Mouse (Mus musculus): ENCODE data around the gene Khdc4.

Khdc4 gene

GRCm38 (mm10) chr3:88717831-88718230 is 32.2 kb downstream of the Khdc4 start:
- in situ Hi-C loops (cut with MseI, MboI), result no loop called here

DNA sequence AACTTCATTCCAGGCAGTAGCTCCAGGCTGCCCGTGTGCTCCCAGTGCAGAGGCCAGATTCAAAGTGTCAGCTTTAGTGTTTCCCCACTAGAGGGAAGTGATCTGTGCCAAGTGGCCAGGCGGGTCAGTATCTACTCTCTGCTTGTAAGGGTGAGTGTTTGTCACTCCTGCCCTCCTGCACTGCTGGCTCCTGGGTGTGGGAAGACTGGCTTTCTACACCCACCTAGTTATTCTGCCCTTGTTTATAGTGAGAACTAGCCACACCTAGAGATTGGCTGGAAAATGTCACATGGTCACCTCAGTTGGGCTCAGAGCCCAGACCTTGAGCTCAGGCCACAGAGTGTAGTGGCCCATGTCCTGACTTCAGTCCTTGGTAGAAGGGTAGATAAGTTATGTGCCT is 33.5 kb downstream of the Khdc4 start:
- in situ Hi-C loops (cut with MseI, MboI), result no loop called here

GRCm38 (mm10) chr3:88736556-88736955 is 51.0 kb downstream of the Khdc4 start:
- in situ Hi-C loops (cut with MseI, MboI), result no loop called here

GRCm38 (mm10) chr3:88738641-88739040 is 53.0 kb downstream of the Khdc4 start:
- in situ Hi-C loops (cut with MseI, MboI), result no loop called here

GRCm38 (mm10) chr3:88740147-88740546 is 54.5 kb downstream of the Khdc4 start:
- in situ Hi-C loops (cut with MseI, MboI), result no loop called here

DNA sequence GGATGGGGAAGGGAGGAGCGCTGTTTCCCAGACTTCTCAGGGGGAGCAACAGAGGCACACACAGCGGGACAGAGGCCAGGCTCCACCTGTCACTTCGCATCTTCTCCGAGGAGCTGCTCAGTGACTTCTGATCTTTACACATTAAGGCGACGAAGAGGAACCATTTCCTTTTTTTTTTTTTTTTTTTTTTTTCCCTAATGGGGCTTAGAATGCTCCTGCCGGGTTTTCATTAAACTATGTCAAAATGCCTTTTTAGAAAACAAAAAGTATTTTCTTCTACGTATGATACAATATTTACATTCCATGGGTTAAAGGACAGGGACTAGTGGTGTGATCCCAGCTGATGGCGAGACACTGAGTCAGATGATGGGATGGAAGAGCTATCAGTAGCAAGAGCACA is 59.9 kb downstream of the Khdc4 start:
- in situ Hi-C loops (cut with MseI, MboI), result no loop called here

GRCm38 (mm10) chr3:88746139-88746870 is 60.7 kb downstream of the Khdc4 start:
- in situ Hi-C loops (cut with MseI, MboI), result no loop called here

DNA sequence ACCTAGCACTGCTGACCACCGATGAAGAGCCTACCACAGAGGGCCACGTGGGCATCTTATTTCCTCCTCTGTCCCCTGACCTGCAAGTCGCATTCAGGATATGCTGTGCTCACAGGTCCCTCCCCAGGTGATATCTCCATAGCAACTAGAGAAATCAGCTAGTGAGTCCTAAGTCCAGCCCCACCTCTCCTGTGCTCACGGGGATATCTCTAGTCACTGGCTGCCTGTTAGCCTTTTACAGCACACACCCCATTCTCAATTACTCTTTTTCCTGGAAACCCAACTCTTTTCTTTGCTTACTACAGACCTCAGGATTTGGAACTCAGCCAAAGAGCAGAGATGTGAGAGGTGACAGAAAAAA is 61.2 kb downstream of the Khdc4 start:
- in situ Hi-C loops (cut with MseI, MboI), result no loop called here

DNA sequence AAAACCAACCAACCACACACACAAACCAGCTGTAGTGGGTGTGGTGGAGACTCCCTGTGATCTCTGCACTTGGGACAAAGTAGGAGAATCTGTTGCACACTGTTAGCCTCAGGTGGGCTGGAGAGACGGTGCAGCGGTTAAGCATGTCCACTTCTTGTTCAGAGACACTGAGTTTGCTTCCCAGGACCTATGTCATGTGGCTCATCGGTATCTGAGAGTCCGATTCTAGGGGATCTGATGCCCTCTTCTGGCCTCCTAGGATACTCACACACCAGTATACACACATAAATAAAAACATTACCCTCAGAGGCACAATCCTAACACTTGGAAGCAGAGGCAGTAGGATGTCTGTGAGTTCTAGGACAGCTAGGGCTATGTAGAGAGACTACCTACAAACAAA is 68.7 kb downstream of the Khdc4 start:
- in situ Hi-C loops (cut with MseI, MboI), result loop anchor here in 1 of 2 experiments (5.0 kb wide), 1 partner anchor 42 kb away; no protein-coding TSS in a partner anchor

DNA sequence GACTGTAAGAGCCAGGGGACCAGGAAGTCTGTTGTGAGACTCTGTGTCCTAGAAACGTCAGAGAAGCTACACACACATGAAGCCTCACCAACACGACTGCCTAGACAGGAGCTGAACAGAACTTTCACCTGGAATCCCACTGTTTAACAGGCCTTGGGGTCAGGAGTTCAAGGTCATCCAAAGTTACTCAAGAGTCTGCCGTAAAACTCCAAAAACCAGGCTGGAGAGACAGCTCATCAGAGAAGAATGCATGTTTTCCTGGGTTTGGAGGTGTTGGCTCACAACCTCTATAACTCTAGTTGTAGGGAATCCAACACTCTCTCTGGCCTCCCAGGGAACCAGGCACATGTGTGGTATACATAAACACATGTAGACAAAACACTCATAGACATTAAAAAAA is 69.9 kb downstream of the Khdc4 start:
- in situ Hi-C loops (cut with MseI, MboI), result no loop called here

DNA sequence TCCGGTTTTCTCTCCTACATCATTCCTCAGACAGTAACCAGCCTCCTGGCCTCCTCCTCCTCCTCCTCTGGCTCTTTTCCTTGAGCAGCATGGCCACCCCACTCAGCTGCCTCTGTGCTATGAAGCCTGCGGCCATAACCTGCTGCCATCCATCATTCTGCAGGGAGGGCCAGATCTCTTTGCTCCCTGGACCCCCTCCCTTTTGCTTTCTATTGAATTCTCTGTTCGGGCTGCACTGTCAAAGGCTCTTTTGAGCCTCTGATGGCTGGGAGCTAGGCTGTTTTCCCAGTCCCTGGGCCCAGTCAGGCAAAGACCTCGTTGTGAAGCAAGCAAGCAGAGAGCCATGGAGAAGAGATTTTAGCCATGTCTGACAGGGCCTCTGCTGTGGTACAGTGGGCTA is 70.7 kb downstream of the Khdc4 start:
- in situ Hi-C loops (cut with MseI, MboI), result no loop called here

GRCm38 (mm10) chr3:88758045-88758500 is 72.5 kb downstream of the Khdc4 start:
- in situ Hi-C loops (cut with MseI, MboI), result no loop called here

GRCm38 (mm10) chr3:88761619-88762018 is 76.0 kb downstream of the Khdc4 start:
- in situ Hi-C loops (cut with MseI, MboI), result no loop called here

DNA sequence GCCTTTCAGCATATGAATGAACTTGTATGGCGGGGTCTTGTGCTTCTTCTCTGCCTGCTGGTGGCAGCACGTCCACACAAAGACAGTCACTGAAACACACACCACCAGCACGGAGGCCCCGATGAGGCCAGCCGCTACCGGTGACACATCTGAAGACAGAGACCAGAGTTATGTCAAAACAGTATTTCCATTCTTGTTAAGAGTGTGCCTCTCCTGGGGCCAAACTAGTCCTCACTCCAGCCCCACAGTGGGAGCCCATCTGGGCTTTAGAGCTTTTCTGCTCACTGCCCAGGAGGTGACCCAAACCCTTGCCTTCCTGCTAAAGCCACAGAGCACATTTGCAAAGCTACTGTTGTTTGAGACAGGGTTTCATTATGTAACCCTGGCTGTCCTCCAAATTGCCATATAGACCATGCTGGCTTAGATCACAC is 76.8 kb downstream of the Khdc4 start:
- in situ Hi-C loops (cut with MseI, MboI), result no loop called here

Measured in mouse trophoblast stem cell (cell line).